Mouse (Mus musculus): ENCODE measurements around the gene Tceal8. TPM values are rescaled to one million over a fixed set of nuclear protein-coding genes. Genes with fewer than 3 reads are reported as not detected.
A peak's percentile ranks its signal among the peaks of the same experiment; 100 is the strongest.

Tceal8 gene
- polyA plus RNA-seq, 2 experiments = 105 to 191 TPM

DNA sequence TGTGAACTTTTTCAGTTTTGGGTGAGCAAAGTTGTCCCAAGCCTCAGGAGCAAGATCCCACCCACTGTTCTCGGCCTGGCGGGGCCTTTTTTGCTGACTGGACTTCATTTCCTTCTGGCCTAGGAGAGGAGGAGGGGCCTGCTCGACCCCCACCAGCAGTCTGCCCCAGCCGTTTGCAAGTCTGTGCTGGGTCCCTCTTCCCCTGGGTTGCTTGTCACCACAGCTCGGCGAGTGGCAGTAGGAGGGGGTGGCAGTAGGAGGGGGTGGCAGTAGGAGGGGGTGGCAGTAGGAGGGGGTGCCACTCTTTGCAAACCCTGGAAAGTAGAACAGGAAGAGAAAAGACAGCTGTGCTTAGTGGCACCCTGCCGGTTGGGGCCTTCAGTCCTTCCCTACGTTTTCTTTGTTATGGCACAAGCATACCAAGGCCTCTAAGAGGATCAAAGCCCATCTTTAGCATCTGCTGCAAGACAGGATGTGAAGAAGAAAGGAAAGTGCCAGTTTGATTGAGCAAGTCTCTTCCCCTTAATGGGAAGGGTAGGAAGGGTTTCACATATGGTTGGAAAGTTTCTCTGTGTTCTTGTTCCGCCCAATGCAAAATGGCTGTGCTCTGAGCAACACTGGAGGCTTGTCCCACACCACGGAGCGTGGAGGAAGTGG lies 8.9 kb upstream of the Tceal8 start:
- H3K9me3 ChIP-seq (ENCODE audit: control insufficient read depth, low read length) = no peaks in the 10 kb centered on the region
- TF ChIP-seq CTCF (IDR thresholded peaks at IDR 0.05; ENCODE audit: low read depth) (no peak), EP300 (IDR thresholded peaks at IDR 0.05; ENCODE audit: low read depth) (no peak)
- 27% methylated on average over 10 of the region's 11 CpGs for WGBS (ENCODE audit: insufficient replicate concordance)
- H3K9ac ChIP-seq (replicated peaks) = no peak overlapping the region
- no peak for ATAC-seq (ENCODE audit: insufficient read depth)
- H3K4me3 ChIP-seq (ENCODE audit: insufficient read depth in 1 of 2, low read depth in 2 of 2, low read length in 2 of 2) = no peak overlapping the region
- no peaks in the 10 kb centered on the region for H3K4me1 ChIP-seq (replicated peaks; ENCODE audit: control insufficient read depth in 2 of 2, insufficient read depth in 2 of 2, low read length in 1 of 2)
- H3K27me3 ChIP-seq (ENCODE audit: control insufficient read depth, insufficient read depth, low read length) = no peaks in the 10 kb centered on the region
- no peaks in the 10 kb centered on the region for H3K36me3 ChIP-seq (replicated peaks; ENCODE audit: control insufficient read depth, insufficient read depth, low read depth)
- no peak overlapping the region for H3K4me2 ChIP-seq (ENCODE audit: low read depth)
- no peak for DNase-seq (ENCODE audit: low read depth in 3 of 3, low spot score in 3 of 3)
- H3K27ac ChIP-seq = no peak overlapping the region

DNA sequence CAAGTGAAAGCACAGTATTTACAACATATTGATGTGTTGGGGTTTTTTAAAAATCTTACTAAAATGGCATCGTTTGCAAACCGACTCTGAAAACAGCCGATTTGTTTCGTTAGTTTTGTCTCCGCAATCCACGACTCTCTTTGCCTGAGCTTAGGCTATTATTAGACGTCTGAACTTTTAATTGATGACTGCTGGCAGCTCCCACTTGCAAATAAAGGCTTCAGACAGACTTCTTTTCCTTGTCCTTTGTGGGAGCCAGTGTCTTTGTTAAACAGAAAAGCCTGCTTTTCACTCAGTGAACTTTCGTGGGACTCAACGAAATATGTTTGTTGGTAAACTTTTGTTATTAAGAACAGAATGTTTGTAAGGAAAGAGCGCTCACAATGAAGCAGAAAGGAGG lies 644 bp upstream of the Tceal8 start:
- H3K27ac ChIP-seq = no peak overlapping the region
- H3K4me1 ChIP-seq (replicated peaks; ENCODE audit: control insufficient read depth in 2 of 2, insufficient read depth in 2 of 2, low read length in 1 of 2) = no peaks in the 10 kb centered on the region; a peak in 1 of 4 replicates
- peak overlapping the region; percentile 69 for H3K4me2 ChIP-seq (ENCODE audit: low read depth)
- peak overlapping the region; percentile 74 to 99 for H3K4me3 ChIP-seq (ENCODE audit: insufficient read depth in 1 of 2, low read depth in 2 of 2, low read length in 2 of 2)
- no peaks in the 10 kb centered on the region for H3K36me3 ChIP-seq (replicated peaks; ENCODE audit: control insufficient read depth, insufficient read depth, low read depth)
- 26% methylated on average over 10 of the region's 10 CpGs for WGBS (ENCODE audit: insufficient replicate concordance)
- H3K9me3 ChIP-seq (ENCODE audit: control insufficient read depth, low read length) = no peaks in the 10 kb centered on the region
- TF ChIP-seq EP300 (IDR thresholded peaks at IDR 0.05; ENCODE audit: low read depth) (no peak), CTCF (IDR thresholded peaks at IDR 0.05; ENCODE audit: low read depth) (no peak)
- no peaks in the 10 kb centered on the region for H3K27me3 ChIP-seq (ENCODE audit: control insufficient read depth, insufficient read depth, low read length)
- ATAC-seq (ENCODE audit: insufficient read depth) (no peak), DNase-seq (ENCODE audit: low read depth in 3 of 3, low spot score in 3 of 3) (no peak)
- no peak overlapping the region for H3K9ac ChIP-seq (replicated peaks)

DNA sequence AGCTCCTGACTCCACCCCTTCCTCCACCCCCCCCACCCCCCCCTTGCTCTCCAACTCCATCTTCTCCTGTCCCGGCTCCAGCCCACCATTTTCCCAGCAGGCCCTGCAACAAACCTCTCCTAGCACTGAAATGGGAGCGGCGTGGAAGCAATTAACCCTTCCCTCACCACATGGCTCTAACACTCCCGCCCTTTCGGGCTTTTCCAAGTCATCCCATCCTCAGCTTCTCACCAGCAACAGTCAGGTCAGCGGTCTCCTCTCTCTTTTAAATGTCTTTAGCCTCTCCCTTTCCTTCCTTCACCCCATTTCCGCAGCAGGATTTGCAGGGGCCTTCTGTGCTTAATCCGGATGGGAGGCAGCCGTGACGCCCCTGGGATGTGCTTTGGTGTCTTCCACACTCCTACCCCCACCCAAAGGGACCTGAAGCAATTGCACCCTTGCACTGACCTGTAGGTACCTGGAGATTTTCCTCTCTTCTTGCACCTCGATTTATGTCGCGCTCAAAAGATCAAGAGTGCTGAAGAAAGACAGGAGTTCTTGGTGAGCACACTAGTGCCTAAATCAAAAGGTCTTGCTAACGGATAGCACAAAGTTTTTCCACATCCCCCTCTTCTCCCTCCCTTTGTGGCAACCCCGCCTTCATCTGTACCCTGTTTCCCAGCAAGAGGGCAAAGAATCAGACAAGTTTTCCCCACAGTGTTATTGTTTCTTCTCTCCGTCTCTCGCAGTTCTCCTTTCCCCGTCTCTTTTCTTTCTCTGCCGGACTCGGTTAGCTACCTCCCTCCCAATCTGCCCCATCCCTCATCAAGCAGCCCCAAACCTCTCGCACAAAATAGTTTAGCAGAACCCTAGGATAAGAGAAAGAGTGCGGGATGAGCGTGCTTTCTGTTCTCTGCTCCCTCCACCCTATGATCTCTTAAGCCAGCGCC lies 689 bp downstream of the Tceal8 start:
- H3K36me3 ChIP-seq (replicated peaks; ENCODE audit: control insufficient read depth, insufficient read depth, low read depth) = no peaks in the 10 kb centered on the region
- H3K4me1 ChIP-seq (replicated peaks; ENCODE audit: control insufficient read depth in 2 of 2, insufficient read depth in 2 of 2, low read length in 1 of 2) = no peaks in the 10 kb centered on the region; a peak in 1 of 4 replicates
- H3K27ac ChIP-seq = peak overlapping the region; percentile 65
- no peaks in the 10 kb centered on the region for H3K27me3 ChIP-seq (ENCODE audit: control insufficient read depth, insufficient read depth, low read length)
- H3K4me3 ChIP-seq (ENCODE audit: insufficient read depth in 1 of 2, low read depth in 2 of 2, low read length in 2 of 2) = peak overlapping the region; percentile 74 to 99
- DNase-seq (ENCODE audit: low read depth in 3 of 3, low spot score in 3 of 3) (peak; percentile 39 to 50 (median 45)), ATAC-seq (ENCODE audit: insufficient read depth) (peak; percentile 74)
- TF ChIP-seq EP300 (IDR thresholded peaks at IDR 0.05; ENCODE audit: low read depth) (no peak), CTCF (IDR thresholded peaks at IDR 0.05; ENCODE audit: low read depth) (peak; percentile 11; the same call in 1 of the 2 replicates)
- H3K9ac ChIP-seq (replicated peaks) = peak overlapping the region; percentile 83
- no peaks in the 10 kb centered on the region for H3K9me3 ChIP-seq (ENCODE audit: control insufficient read depth, low read length)
- peak overlapping the region; percentile 69 for H3K4me2 ChIP-seq (ENCODE audit: low read depth)
- 11% methylated on average over 24 of the region's 24 CpGs for WGBS (ENCODE audit: insufficient replicate concordance)

DNA sequence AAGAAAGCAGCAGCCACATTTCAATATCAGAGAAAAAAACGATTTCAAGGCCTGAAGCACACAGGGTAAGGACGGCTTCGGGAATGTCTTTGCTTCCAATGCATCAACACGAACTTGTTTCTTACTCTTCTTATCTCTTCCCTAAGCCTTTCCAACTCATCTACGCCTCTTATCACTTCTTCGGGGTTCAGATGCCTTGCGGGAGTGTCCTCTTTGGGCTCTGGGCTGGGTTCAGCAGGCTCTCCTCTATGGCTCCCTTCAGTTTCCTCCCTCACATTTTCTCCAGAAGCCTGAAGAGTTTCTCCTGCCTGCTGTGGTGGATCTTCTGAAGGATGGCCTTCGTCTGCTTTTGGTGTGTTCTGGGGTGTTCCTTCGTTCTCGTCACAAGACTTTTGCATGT lies 1.5 kb downstream of the Tceal8 start:
- Histone ChIP-seq H3K4me3 (ENCODE audit: insufficient read depth in 1 of 2, low read depth in 2 of 2, low read length in 2 of 2) (peak overlapping the region; percentile 74 to 99), H3K27me3 (ENCODE audit: control insufficient read depth, insufficient read depth, low read length) (no peaks in the 10 kb centered on the region), H3K4me1 (replicated peaks; ENCODE audit: control insufficient read depth in 2 of 2, insufficient read depth in 2 of 2, low read length in 1 of 2) (no peaks in the 10 kb centered on the region; a peak in 2 of 4 replicates), H3K9me3 (ENCODE audit: control insufficient read depth, low read length) (no peaks in the 10 kb centered on the region), H3K36me3 (replicated peaks; ENCODE audit: control insufficient read depth, insufficient read depth, low read depth) (no peaks in the 10 kb centered on the region), H3K4me2 (ENCODE audit: low read depth) (peak overlapping the region; percentile 69), H3K27ac (peak overlapping the region; percentile 65), H3K9ac (replicated peaks) (peak overlapping the region; percentile 83)
- WGBS (ENCODE audit: insufficient replicate concordance) = 34% methylated on average over 10 of the region's 10 CpGs
- TF ChIP-seq CTCF (IDR thresholded peaks at IDR 0.05; ENCODE audit: low read depth) = no peak
- TF ChIP-seq EP300 (IDR thresholded peaks at IDR 0.05; ENCODE audit: low read depth) = no peak
- ATAC-seq (ENCODE audit: insufficient read depth) = peak; percentile 77
- DNase-seq (ENCODE audit: low read depth in 3 of 3, low spot score in 3 of 3) = peak; percentile 35 to 47 (median 44)

DNA sequence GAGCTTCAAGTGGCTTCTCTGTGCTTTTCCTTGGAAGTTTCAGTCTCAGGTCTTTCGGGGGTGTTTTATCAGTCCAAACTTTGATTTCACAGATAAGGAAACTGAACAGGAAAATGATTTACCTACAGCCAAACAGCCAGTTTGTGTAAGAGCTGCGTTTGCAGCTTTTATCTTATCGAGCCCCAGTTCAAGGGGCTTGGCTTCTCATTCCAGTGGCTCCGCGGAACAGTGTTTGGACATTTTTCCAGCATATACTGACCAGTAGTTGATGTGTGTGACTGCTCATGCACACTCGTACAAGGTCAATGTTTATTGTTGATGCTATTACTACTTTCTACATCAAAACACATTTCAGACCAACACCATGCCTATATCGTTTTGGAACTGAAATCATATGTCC lies 27.9 kb downstream of the Tceal8 start:
- DNase-seq (ENCODE audit: low read depth in 3 of 3, low spot score in 3 of 3) (no peak), ATAC-seq (ENCODE audit: insufficient read depth) (no peak)
- no peak overlapping the region for H3K27ac ChIP-seq
- TF ChIP-seq CTCF (IDR thresholded peaks at IDR 0.05; ENCODE audit: low read depth) (no peak), EP300 (IDR thresholded peaks at IDR 0.05; ENCODE audit: low read depth) (no peak)
- H3K4me3 ChIP-seq (ENCODE audit: insufficient read depth in 1 of 2, low read depth in 2 of 2, low read length in 2 of 2) = no peak overlapping the region
- no peaks in the 10 kb centered on the region for H3K9me3 ChIP-seq (ENCODE audit: control insufficient read depth, low read length)
- H3K4me1 ChIP-seq (replicated peaks; ENCODE audit: control insufficient read depth in 2 of 2, insufficient read depth in 2 of 2, low read length in 1 of 2) = no peaks in the 10 kb centered on the region
- no peaks in the 10 kb centered on the region; the same call in 1 of the 2 replicates for H3K36me3 ChIP-seq (replicated peaks; ENCODE audit: control insufficient read depth, insufficient read depth, low read depth)
- no peak overlapping the region for H3K4me2 ChIP-seq (ENCODE audit: low read depth)
- 51% methylated on average over 7 of the region's 7 CpGs for WGBS (ENCODE audit: insufficient replicate concordance)
- no peaks in the 10 kb centered on the region for H3K27me3 ChIP-seq (ENCODE audit: control insufficient read depth, insufficient read depth, low read length)
- no peak overlapping the region for H3K9ac ChIP-seq (replicated peaks)

Measured in liver, embryonic 14.5 days (tissue).